Mouse (Mus musculus) midbrain, embryonic 15.5 days (tissue): Measurements from ENCODE around the gene Sv2c. TPM values are rescaled to one million over a fixed set of nuclear protein-coding genes. Genes with fewer than 3 reads are reported as not detected.

Experiments used
- ATAC-seq: fragments of 200-750 bp; cut with Nextera tagmentation; replicated peaks from 2 replicates; pipeline ENCODE4 v1.8.0; 2017; ENCODE audit warnings: moderate TSS enrichment
- H3K27ac ChIP-seq: fragments of 300-500 bp; sonication (generic); 2 replicates; pipeline ENCODE4 v1.5.1; 2015; ENCODE audit warnings: mild to moderate bottlenecking, inconsistent platforms
- H3K27me3 ChIP-seq: fragments of 300-500 bp; sonication (generic); replicated peaks from 2 replicates; pipeline ENCODE4 v1.6.1; 2015; ENCODE audit warnings: inconsistent platforms
- H3K36me3 ChIP-seq: fragments of 300-500 bp; sonication (generic); replicated peaks from 2 replicates; pipeline ENCODE4 v1.6.1; 2015; ENCODE audit warnings: inconsistent platforms
- H3K4me1 ChIP-seq: fragments of 300-500 bp; sonication (generic); 2 replicates; pipeline ENCODE4 v1.6.1; 2015; ENCODE audit warnings: inconsistent platforms
- H3K4me2 ChIP-seq: fragments of 300-500 bp; sonication (generic); 2 replicates; pipeline ENCODE4 v1.6.1; 2015; ENCODE audit warnings: inconsistent platforms, mild to moderate bottlenecking, moderate library complexity
- H3K4me3 ChIP-seq: fragments of 300-500 bp; sonication (generic); 2 replicates; pipeline ENCODE4 v1.5.1; 2015; ENCODE audit warnings: mild to moderate bottlenecking, inconsistent platforms
- H3K9ac ChIP-seq: fragments of 300-500 bp; sonication (generic); 2 replicates; pipeline ENCODE4 v1.6.1; 2015; ENCODE audit warnings: mild to moderate bottlenecking, inconsistent platforms
- H3K9me3 ChIP-seq: fragments of 300-500 bp; sonication (generic); 2 replicates; pipeline ENCODE4 v1.6.1; 2016; ENCODE audit warnings: inconsistent platforms
- WGBS: fragments of 180-500 bp; shearing (Covaris S2); methylation state at CpG from one replicate; pipeline ENCODE4 v1.1.7; 2015; ENCODE audit warnings: mixed read lengths; 5-methylcytosine and 5-hydroxymethylcytosine counted together
- polyA plus RNA-seq: library from polyadenylated mRNA; unstranded; fragments of >200 nt; fragmentation: Nextera tagmentation; extraction: Ambion mirVana; gene quantifications from 2 replicates; pipeline ENCODE4 v1.2.1, GENCODE M21; 2015

Gene Sv2c
- polyA plus RNA-seq, 1 experiment from 2014 or later: 9.1 TPM

DNA sequence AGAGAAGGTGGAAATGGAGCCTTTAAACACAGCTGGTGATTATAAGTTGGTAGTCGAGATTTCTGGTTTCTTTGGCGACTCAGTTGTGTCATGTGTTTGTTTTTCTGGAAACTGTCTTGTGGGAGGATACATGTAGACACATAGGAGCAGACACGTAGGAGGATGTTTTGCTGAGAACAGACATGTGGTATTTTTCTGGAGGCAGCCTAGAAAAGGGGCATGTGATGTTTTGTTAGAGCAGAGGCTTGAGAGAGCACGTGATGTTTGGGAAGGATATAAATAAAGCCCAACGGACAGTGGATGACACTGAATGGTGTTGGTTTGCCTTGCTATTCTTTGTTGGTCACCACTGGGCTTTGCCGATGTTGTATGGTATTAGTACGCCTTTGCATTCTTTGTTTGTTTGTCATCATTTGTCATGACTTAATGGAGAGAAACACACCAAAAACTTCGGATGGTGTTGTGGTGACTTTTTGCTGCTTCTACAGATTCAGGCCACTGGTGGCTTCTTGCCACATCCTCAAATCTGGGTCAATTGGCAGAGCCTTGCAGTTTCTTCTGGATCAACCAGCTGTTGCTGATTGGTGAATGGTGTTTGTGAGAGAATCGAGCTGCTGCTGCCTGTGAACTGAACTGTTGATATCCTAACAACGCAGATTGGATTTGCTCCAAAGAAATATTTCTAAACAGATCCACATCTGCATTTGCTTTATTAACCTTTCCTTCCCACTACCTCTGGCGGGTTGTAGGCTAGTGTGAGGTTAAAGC, 91.9 kb downstream of the Sv2c start:
- no peaks in the 10 kb centered on the region for H3K27me3 ChIP-seq
- ATAC-seq: no peak
- H3K9me3 ChIP-seq: no peaks in the 10 kb centered on the region
- H3K4me1 ChIP-seq: no peaks in the 10 kb centered on the region; the same call in 1 of the 2 replicates
- no peak overlapping the region for H3K4me2 ChIP-seq
- H3K9ac ChIP-seq: no peak overlapping the region
- H3K4me3 ChIP-seq: no peak overlapping the region
- 83% methylated on average over 11 of the region's 11 CpGs for WGBS
- H3K27ac ChIP-seq: no peak overlapping the region
- no peaks in the 10 kb centered on the region for H3K36me3 ChIP-seq

DNA sequence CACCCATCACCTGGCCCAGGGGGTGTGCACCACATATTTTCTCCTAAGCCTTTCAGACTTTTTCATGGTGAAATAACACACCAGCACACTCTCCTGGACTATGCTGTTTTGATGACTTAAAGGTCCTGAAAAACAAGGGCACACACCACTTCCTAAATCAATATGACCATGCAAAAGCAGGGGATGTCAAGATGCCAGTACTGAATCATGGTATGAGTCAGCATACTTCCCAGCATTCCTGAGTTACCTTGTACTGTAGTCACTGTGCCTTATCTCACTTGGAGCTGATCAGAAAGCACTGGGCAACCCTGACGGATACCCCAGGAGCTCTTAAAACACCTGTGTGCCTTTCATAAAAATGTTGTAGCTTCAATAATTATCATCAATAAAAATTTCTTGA, 92.8 kb downstream of the Sv2c start:
- Histone ChIP-seq H3K27ac (no peak overlapping the region), H3K4me3 (no peak overlapping the region), H3K36me3 (no peaks in the 10 kb centered on the region), H3K27me3 (no peaks in the 10 kb centered on the region), H3K9ac (no peak overlapping the region), H3K9me3 (no peaks in the 10 kb centered on the region), H3K4me1 (no peaks in the 10 kb centered on the region), H3K4me2 (no peak overlapping the region)
- ATAC-seq: no peak
- 88% methylated on average over 1 of the region's 1 CpGs for WGBS

DNA sequence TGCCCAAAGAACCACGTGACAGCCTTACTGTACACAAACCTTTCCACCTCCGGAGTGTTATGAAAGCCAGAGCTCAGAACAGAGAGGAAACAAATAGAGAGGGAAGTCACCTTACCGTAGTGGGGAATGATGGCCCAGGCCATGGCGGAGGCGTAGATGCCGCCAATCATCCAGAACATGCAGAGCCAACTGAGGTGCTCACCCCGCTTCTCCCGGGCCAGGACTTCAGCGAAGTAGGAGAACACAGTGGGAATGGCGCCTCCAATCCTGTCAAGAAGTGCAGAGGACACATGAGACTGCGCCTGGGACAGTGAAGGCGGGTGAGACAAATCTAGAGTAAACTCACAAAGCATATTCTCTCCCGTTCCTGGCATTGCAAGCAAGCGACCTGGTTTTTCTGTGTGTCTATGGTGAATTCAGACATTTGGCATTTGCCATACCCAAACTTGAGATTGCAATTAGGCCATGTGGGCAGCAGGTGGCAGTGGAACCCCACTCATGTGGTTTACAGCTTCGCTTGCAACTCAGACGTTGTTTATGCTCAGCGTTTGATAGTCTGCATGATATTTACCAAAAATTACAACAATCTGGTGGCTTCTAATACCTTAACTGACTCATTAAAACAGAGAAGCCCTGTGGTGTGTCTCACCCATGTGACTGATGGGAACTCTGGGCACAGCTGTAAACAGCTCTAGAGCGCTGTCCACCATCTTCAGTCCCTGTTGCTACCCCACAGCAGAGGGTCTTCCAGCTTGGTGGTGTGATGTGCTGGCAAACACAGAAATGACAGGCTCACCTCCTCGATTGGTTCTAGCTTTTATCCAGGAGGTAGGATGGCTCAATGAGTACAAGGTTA, 101.8 kb downstream of the Sv2c start:
- Histone ChIP-seq H3K4me2 (no peak overlapping the region), H3K36me3 (no peaks in the 10 kb centered on the region), H3K4me1 (no peaks in the 10 kb centered on the region), H3K9me3 (no peaks in the 10 kb centered on the region; the same call in 1 of the 2 replicates), H3K27me3 (no peaks in the 10 kb centered on the region), H3K9ac (no peak overlapping the region), H3K27ac (no peak overlapping the region), H3K4me3 (no peak overlapping the region)
- 64% methylated on average over 19 of the region's 19 CpGs for WGBS
- ATAC-seq: no peak

DNA sequence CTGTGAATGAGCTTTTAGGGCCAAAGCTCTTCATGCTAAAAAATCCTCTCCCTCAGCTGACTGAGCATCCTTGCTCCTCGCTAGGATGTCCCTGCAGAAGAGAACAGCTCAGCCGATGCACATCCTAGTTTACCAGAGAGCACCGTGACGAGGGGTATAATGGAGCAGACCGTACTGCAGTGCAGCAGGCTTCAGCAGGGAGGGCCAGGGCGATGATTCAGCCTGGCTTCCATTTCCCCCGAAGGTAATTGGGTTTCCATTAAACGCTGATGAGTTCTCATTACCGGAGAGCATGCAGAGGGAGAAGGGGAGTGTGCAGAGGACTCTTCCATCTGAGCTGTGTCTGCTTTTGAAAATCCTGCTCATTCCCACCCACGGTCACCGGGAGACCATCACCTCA, 108.5 kb downstream of the Sv2c start:
- Histone ChIP-seq H3K4me2 (no peak overlapping the region), H3K36me3 (no peaks in the 10 kb centered on the region), H3K9me3 (no peaks in the 10 kb centered on the region), H3K4me3 (no peak overlapping the region), H3K9ac (no peak overlapping the region), H3K4me1 (no peaks in the 10 kb centered on the region), H3K27ac (no peak overlapping the region), H3K27me3 (no peaks in the 10 kb centered on the region)
- 79% methylated on average over 11 of the region's 11 CpGs for WGBS
- ATAC-seq: peak; percentile 52; the same call in 1 of the 2 replicates

DNA sequence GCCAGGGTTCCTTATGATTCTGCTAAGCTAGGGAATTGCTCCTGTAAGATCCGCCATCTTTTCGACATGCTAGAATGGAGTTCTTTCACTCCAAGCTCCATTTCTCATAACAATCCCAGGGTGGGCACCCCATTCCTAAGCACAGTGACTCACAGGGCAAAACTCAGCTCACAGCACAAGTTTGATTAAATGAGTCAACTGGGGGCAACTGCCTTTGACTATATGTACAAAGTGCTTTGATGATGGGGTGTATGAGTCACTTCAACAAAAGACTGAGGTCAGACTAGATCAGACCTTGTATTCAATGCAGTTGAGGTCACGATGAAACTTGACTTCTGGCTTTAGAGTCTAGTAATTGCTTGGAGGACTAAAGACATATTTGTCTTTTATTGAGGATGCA, 116.9 kb downstream of the Sv2c start:
- Histone ChIP-seq H3K9ac (no peak overlapping the region), H3K36me3 (no peaks in the 10 kb centered on the region), H3K9me3 (no peaks in the 10 kb centered on the region), H3K27ac (no peak overlapping the region), H3K4me1 (no peaks in the 10 kb centered on the region; the same call in 1 of the 2 replicates), H3K4me3 (no peak overlapping the region), H3K27me3 (no peaks in the 10 kb centered on the region), H3K4me2 (no peak overlapping the region)
- 96% methylated on average over 3 of the region's 3 CpGs for WGBS
- no peak for ATAC-seq

DNA sequence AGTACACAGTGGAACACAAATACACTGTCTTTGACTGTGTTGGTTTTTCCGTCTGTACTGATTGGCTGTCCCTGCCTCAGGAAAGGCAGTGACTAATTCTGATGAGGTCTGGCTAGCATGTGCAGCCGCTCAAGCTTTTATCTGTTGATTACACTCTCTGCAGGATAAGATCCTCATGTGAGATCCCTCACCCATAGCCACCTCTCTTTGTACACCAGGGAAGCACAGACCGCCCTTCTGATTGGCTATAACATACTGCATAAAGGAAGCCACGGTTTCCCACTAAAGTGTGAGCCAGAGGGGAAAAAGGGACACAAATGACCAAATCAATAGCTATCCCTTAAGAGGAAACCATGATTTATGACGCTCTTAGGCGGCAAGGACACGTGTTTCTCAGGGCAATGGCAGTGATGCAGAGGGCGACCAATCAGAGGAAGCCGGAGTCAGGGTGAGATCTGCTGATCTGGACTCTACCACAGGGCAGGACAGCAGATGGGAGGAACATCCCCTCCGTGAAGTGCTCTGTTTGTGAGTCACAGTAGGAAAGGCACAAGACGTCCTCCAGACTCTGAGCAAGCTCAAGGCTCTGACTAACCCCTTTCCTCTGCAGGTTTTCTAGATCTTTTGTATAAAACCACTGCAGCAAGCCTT, 121.4 kb downstream of the Sv2c start:
- Histone ChIP-seq H3K27ac (no peak overlapping the region), H3K27me3 (no peaks in the 10 kb centered on the region), H3K9ac (no peak overlapping the region), H3K9me3 (no peaks in the 10 kb centered on the region), H3K4me1 (no peaks in the 10 kb centered on the region; the same call in 1 of the 2 replicates), H3K36me3 (no peaks in the 10 kb centered on the region), H3K4me2 (no peak overlapping the region), H3K4me3 (no peak overlapping the region)
- WGBS: 52% methylated on average over 11 of the region's 11 CpGs
- ATAC-seq: peak; percentile 70

DNA sequence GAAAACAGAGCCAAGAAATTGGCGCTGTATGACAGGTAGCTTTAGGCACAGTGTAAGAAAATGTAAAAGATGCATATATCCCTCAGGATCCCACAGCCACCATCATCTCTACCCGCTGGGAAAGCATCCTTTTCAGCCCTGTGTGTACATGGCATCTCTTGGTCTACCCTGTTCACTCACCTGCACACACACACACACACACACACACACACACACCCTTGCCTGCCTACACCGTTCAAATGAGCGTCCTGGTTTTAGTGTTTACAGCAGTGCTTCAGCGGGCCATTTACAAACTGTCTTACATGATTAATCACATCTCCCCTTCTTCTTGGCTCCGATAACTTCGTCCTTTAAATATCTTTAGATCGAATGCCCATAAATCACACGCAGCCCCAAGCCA, 123.4 kb downstream of the Sv2c start:
- H3K9me3 ChIP-seq: no peaks in the 10 kb centered on the region
- 88% methylated on average over 9 of the region's 9 CpGs for WGBS
- ATAC-seq: no peak

DNA sequence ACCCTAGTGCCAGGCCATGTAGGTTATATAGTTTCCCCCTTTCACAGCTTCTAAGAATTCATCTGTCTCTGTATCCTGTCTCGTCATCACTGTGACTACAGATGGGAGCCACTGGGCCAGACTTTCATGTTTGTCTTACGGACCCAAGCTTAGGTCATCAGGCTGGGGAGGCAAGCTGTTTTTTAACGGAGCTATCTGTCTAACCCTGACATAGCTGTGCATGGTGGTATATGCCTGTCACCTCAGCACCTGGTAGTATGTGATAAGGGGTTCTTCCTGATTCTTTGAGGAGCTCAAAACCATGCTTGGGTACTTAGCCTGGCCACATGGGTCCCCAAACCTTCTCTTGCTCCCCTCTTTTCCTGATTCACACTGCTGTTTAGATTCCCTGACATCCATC, 124.2 kb downstream of the Sv2c start:
- H3K36me3 ChIP-seq: no peaks in the 10 kb centered on the region
- ATAC-seq: no peak
- no peaks in the 10 kb centered on the region for H3K27me3 ChIP-seq
- no peak overlapping the region for H3K9ac ChIP-seq
- 73% methylated on average over 3 of the region's 3 CpGs for WGBS
- H3K4me1 ChIP-seq: no peaks in the 10 kb centered on the region; the same call in 1 of the 2 replicates
- H3K4me3 ChIP-seq: no peak overlapping the region
- H3K27ac ChIP-seq: no peak overlapping the region
- H3K9me3 ChIP-seq: no peaks in the 10 kb centered on the region
- H3K4me2 ChIP-seq: no peak overlapping the region

More for the DNA sequence above, 123.4 kb downstream of the Sv2c start:
- Histone ChIP-seq H3K36me3 (no peaks in the 10 kb centered on the region), H3K4me3 (no peak overlapping the region), H3K27ac (no peak overlapping the region), H3K4me2 (no peak overlapping the region), H3K27me3 (no peaks in the 10 kb centered on the region), H3K9ac (no peak overlapping the region), H3K4me1 (no peaks in the 10 kb centered on the region; the same call in 1 of the 2 replicates)

DNA sequence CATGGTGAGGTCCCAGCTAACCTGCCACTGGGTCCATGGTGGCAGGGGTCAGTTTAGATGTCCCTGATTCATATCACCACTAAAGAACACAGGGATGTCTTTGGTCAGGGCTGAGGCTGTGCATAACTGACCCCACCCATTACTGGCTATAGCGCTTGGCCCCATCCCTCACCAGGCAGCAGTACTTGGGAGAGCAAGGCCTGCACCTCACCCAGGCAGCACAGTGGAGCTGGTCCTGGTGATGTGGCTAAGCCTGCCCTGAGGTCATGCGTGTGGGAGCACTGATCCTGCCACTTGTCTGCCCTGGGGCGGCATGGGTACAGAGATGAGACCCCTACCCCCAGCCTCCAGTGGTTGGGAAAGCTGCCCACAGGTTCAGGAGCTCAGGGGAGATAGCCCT, 128.8 kb downstream of the Sv2c start:
- Histone ChIP-seq H3K27me3 (0 out of 2 replicates have a peak, but pooled peaks cover 4% of the 10 kb centered on the region), H3K9me3 (no peaks in the 10 kb centered on the region), H3K27ac (no peak overlapping the region), H3K4me3 (no peak overlapping the region), H3K4me2 (no peak overlapping the region), H3K36me3 (no peaks in the 10 kb centered on the region), H3K9ac (no peak overlapping the region), H3K4me1 (no peaks in the 10 kb centered on the region)
- peak; percentile 61 for ATAC-seq
- 91% methylated on average over 3 of the region's 3 CpGs for WGBS

DNA sequence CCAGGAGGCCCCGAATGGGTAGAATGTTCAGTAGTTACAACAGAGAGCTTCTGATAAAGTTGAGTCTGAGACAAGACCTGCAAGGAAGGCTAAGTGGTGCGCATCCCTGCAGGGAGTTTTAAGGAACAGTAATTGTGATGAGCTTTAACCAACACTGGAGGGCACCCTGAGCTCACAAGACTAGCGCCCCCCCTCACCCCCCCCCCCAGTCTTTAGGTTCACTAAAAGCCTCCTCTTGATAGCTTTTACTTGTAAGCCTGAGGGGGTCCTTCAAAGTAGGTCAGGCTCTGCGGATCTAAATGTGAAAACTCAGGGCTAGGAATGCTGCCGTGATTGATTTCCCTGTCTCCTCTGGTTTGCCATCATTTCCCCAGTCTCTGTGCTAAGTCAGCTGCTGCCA, 129.9 kb downstream of the Sv2c start:
- WGBS: 30% methylated on average over 5 of the region's 5 CpGs
- H3K27ac ChIP-seq: 0 out of 2 replicates have a peak overlapping the region, but pooled peaks have one; percentile 0
- H3K9ac ChIP-seq: no peak overlapping the region
- no peak overlapping the region for H3K4me3 ChIP-seq
- 0 out of 2 replicates have a peak, but pooled peaks cover 4% of the 10 kb centered on the region for H3K27me3 ChIP-seq
- no peaks in the 10 kb centered on the region for H3K9me3 ChIP-seq
- H3K36me3 ChIP-seq: no peaks in the 10 kb centered on the region
- peak; percentile 59; the same call in 1 of the 2 replicates for ATAC-seq
- no peaks in the 10 kb centered on the region for H3K4me1 ChIP-seq
- H3K4me2 ChIP-seq: no peak overlapping the region

DNA sequence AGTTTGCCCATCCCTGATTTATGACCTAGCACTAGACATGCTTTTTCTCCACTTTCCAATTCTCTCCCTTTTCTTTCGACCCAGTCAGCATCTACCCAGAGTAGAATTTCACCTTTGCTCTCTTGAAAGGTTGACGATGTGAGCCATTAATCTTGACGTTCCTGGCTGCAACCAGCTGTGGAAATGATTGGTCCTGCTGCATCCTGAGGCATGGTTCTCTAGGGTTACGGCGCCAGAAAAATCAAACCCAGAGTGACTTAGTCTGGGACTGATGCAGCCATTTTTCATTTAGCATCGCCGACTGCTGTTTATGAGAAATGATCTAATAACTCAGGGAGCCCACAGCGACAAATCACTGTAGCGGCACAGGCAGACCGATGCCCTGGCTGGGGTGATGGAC, 133.0 kb downstream of the Sv2c start:
- Histone ChIP-seq H3K9ac (no peak overlapping the region), H3K27me3 (0 out of 2 replicates have a peak, but pooled peaks cover 4% of the 10 kb centered on the region), H3K27ac (no peak overlapping the region), H3K4me3 (no peak overlapping the region), H3K4me1 (peaks cover 4% of the 10 kb centered on the region), H3K36me3 (no peaks in the 10 kb centered on the region), H3K9me3 (no peaks in the 10 kb centered on the region), H3K4me2 (no peak overlapping the region)
- WGBS: 82% methylated on average over 10 of the region's 10 CpGs
- ATAC-seq: no peak

DNA sequence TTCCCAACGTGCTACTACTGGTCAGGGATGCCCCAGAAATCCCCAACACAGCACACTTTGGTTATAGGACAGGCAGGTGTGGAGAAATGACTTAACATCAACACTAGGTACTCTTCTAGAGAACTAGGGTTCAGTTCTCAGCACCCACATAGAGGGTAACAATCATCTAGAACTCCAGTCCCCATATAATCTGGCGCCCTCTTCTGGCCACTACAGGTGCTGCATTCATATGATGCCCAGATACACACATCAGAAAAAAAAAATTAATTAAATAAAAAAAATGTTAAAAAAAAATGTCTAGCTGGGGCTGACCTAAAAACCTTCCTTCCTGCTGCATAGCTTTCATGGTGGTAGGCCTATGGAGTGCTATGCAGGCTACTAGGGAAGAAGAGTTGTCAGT, 135.1 kb downstream of the Sv2c start:
- H3K9ac ChIP-seq: no peak overlapping the region
- 0 out of 2 replicates have a peak, but pooled peaks cover 4% of the 10 kb centered on the region for H3K27me3 ChIP-seq
- no peaks in the 10 kb centered on the region for H3K36me3 ChIP-seq
- H3K4me3 ChIP-seq: no peak overlapping the region
- no peak overlapping the region for H3K27ac ChIP-seq
- peaks cover 4% of the 10 kb centered on the region for H3K4me1 ChIP-seq
- 51% methylated on average over 2 of the region's 2 CpGs for WGBS
- no peaks in the 10 kb centered on the region for H3K9me3 ChIP-seq
- no peak overlapping the region for H3K4me2 ChIP-seq
- no peak for ATAC-seq
